Mouse (Mus musculus): Measurements from ENCODE around the gene Usp50.

GRCm38 (mm10) chr2:126675169-126676121, 107.8 kb downstream of the Usp50 start:
- TF ChIP-seq GATA1 (IDR thresholded peaks at IDR 0.05; ENCODE audit: borderline replicate concordance, low read length) = no peak
- TF ChIP-seq FLI1 (IDR thresholded peaks at IDR 0.05; ENCODE audit: low read length) = peak; percentile 51; the same call in 1 of the 2 replicates
